Mouse (Mus musculus) T-cell, adult 2 months (primary cell): ENCODE results near the gene Kat8.
"Not testable (repeated sequence)": the region's sequence is repeated elsewhere in the genome, so short reads cannot be mapped to it uniquely, and the experiment has no call there.

ENCODE experiments used
- DNase-seq: peaks from one replicate; pipeline ENCODE4 v3.0.0; 2022; ENCODE audit warnings: low spot score

Gene Kat8

DNA sequence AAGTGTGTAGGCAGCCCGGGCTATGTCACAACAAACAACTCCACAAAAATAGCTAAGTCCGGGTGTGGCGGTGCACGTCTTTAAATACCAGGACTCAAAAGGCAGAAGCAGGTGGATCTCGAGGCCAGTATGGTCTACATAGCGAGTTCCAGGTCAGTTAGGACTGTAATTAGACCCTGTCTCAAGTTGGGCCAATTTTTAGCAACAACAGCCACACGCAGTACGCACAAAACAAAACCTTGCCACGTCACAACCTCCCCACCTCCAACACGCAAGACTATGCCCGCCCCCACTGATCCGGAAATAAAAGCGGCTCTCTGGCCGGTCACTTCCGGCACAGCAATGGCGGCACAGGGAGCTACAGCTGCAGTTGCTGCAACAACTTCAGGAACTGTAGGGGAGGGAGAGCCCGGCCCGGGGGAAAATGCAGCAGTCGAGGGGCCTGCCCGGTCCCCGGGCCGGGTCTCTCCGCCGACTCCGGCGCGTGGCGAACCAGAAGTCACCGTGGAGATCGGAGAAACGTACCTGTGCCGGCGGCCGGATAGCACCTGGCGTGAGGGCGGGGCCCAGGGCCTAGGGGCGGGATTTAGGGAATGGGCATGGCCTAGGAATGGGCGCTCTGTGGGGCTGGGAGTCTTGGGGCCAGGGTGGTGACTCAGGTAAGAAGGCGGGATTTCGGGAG lies at the start of gene Kat8:
Kat8 (plus strand) TSS at position 327 of the 682 bp plus-strand sequence.
- peak; percentile 87 for DNase-seq

DNA sequence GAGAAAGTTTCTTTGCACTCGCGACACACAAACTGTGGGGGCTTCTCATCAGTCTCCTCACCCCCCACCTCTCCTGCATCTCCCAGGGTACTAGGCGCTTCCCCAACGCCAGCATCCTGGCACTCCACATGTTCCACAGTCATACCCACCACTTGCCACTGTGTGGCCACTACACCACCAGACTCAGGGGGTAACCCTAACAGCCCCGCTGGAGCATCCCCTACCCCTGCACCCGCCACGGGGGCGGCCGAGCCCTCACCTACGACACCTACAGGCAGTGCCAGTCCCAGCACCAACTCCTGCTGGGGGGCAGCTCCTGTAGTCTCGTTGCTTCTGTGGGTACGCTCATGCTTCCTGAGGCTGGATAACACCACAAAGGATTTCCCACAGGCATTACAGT lies 45.9 kb upstream of the Kat8 start:
- no peak for DNase-seq

DNA sequence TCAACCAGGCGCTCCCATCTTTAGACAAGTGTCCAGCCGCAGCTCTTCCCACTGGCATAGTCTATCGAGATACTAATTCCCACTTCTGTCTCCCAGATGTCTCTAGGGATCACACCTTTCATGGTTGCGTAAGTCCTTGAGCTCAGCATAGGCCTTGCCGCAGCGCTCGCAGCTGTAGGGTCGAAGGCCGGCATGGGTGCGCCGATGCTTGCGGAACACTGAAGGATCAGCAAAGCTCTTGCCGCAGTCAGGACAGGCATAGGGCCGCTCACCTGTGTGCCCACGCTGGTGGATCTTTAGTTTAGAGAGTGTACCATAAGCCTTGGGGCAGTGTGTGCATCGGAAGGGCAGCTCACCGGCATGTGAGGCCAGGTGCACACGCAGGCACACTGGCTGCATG lies 44.7 kb upstream of the Kat8 start:
- no peak for DNase-seq

DNA sequence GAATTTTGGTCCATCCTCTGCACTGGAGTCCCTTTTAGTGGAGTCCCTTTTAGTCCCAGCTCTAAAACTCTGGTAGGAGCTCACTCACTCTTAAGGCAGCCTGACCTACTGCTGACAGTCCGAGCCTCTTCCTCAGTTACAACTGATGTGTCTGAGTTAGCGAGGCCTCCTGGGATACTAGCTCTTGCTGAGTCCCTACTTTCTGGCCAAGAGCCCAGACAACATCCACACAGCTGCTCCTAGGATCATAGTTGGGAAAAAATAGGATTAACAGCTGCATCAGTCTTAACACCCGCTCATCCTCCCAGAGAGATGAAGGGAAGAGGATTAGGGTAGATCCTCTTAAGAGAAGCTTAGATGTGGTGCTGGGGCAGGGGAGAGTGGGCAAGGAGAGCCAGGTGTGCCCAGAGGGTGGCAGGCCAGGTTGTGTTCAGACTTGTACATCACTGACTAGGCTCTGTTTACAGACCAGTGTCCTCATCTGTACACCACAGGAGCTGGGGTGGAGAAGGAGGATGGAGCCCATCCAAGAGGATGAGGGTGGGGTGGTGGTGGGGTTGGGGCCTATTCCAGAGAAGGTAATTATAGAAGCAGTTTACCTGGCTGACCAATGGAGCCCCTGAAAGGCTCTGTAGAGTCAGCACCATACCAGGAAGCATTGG lies 43.0 kb upstream of the Kat8 start:
- no peak for DNase-seq

DNA sequence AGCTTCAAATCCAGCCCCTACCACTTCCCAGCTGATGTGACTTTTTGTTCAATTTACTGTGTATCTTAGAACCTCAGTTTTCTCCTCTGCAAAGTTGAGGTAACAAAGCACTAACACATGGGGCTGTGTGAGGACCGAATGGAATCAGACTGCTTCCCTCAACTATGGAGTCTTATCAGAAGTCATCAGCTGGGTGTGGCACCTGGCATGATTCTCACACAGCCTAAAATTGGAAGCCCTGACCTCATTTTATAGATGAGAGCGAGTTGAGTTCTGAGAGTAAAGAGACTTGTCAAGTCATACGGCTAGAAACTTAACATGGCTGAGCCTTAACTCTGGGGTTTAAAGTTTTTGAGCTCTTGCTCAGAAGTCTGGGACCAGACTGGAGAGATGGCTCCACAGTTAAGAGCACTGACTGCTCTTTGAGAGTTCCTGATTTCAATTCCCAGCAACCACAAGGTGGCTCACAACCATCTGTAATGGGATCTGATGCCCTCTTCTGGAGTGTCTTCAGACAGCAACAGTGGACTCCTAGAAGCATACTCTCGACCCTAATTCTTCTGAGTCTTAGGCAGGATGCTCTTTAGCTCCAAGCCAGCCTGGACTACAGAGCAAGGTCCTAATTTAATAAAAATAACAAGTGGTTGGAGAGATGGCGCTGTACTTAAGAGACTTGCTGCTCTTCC lies 42.0 kb upstream of the Kat8 start:
- no peak for DNase-seq

DNA sequence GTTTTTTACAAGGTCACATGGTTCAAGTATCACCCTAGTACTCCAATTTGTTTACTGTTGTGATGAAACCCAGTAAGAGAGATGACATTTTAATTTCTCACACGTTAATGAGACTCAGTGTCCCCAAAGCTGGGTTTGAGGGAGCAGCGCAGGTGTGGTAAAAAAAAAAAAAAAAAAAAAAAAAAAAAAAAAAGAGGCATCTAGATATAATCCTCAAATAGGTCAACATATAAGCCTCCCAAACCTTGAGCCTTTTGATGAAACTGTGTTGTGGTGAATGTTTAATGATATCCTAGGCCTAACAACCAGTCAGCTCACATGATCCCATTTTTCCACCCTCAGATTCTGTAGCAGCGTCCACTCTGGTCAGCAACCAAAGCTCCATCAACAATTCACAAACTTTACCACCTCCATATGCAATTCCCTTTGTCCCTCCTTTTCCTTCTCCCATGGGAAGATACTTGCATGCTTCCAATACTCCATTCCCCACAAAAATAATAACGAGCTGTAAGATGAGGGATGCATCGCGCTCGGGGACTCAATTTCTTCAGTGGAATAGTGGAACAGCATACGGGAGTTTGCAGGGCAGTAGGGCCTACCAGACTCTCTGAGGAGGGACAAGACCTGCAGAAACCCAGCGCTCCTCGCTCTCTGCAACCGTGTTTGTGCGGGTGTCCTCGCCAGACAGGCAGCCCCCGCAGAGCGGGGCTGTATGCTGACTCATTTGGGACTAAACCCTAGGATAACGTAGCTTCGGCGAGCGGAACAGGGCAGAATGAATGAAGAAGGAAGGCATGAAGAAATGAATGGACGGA lies 37.3 kb upstream of the Kat8 start:
- no peak for DNase-seq

DNA sequence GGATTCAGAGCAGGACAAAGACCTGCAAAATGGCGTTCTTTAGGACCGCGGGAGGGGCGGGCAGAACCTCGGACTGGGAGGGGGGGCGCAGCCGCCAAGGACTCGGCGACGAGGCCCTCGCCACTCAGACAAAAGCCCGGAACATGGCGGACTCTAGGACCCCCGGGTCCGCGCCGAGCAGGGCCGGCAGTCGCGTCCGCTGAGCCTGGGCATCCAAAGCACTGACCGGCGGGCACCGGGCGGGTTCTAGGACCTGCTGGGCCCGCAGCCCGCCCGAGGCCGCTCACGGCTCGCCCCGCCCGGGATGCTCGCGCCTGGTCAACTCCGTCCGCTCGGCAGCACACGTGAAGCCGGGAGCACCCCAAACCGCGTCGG lies 36.7 kb upstream of the Kat8 start:
- peak; percentile 82 for DNase-seq

DNA sequence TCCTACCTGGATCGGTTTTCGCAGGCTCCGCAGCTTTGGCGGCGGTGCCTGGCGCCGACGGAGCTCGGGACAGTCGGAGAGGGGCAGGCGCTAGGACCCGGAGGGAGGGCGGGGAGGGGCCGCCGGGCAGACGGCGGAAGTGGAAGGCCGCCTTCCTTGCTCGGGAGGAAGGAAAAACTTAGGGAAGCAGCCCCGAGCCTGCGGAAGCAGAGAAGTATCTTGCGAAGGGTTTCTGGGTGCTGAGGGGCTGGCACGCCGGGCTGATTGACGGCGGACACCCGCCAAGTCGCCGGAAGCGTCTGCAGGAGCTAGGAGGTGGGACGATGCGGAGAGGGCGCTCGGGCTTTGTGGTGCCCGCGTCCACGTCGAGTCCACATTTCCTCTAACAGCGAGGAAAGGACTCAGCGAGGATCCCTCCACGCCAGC lies 36.3 kb upstream of the Kat8 start, which contains the start of gene Zfp646:
Zfp646 (plus strand) TSS at position 181 of the 426 bp plus-strand sequence.
- DNase-seq, result peak; percentile 68

DNA sequence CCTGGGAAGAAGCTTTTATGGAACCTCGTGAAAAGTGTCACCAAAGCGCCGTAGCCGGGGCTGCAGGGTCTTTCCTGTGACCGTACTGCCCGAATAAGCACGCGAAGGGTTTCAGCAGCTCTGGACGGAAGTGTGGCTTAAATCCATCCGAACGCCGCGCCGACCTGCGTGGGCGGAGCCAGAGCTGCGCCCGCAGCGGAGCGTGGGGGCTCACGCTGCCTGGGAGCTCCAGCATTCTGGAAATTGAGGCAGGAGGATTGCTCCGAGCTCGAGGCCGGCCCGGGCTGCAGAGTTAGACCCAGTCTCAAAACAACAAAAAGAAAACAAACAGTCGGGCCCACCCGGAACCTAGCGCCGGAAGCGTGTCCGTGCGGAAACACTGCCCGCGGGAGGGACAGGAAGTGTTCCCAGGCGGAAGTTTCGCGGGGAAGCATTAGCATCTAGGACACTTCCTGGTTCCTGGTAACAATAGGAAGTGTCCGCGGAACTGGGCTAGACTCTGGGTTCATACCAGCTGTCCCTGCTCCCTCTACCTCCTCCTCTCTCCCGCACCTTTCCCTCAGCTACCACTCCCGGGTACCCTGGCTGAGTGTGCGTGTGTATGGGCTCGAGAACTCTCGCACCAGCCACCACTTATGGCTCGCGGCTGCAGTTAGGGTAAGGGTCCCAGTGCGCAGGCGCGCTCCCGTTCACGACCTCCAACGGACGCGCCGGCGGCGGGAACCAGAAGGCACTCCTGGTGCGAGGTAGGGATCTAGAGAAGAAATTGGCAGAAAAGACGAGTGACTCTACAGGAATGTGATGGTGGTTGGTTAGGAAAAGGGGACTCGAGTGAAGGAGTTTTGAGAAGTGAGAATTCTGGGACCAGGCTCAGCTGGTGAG lies 35.6 kb upstream of the Kat8 start, which contains the start of gene Zfp668:
Zfp668 (minus strand) TSS at position 362 of the 882 bp plus-strand sequence.
- DNase-seq, result peak; percentile 89

DNA sequence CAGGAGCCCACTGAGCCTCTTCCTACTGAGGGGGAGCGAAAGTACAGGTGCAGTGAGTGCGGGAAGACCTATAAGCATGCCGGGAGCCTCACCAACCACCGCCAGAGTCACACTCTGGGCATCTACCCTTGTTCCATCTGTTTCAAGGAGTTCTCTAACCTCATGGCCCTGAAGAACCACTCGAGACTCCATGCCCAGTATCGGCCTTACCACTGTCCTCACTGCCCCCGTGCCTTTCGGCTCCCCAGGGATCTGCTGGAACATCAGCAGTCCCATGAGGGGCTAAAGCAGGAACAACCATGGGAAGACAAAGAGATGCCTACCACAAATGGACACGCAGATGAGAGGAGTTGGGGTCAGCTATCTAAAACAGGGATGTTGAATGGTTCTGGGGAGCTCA lies 33.0 kb upstream of the Kat8 start:
- DNase-seq, result no peak

DNA sequence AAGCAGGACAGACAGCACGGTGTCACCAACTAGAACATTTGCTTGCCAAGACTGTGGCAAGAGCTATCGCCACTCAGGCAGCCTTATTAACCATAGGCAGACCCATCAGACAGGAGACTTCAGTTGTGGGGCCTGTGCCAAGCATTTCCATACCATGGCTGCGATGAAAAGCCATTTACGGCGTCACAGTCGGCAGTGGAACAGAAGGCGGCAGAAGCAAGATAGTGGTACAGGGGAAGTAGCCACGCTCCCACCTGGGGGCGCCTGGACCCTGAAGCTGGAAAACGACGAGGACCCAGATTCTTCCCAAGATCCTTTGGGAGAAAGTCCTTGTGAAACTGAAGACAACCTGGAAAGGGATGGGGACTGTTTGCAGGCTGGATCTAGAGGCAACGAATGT lies 31.9 kb upstream of the Kat8 start:
- DNase-seq, result no peak

DNA sequence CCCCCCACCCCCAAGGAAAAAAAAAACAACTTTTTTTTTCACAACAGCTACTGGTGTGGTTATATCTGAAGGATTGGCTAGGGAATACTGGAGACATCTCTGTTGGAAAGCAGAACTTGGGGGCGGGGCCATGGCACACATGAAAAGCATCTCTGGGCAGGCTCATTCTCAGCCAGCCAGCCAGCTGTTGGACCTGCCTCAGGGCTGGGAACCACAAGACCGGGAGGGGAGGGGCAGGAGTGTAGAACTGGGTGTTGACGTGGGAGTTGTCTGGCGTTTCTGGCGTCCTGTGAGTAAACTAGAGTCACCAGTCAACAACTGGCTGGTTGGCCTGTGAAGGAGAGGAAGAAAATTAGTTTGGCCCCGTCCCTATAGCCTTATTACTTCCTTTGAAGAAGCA lies 26.4 kb upstream of the Kat8 start:
- DNase-seq, result no peak

DNA sequence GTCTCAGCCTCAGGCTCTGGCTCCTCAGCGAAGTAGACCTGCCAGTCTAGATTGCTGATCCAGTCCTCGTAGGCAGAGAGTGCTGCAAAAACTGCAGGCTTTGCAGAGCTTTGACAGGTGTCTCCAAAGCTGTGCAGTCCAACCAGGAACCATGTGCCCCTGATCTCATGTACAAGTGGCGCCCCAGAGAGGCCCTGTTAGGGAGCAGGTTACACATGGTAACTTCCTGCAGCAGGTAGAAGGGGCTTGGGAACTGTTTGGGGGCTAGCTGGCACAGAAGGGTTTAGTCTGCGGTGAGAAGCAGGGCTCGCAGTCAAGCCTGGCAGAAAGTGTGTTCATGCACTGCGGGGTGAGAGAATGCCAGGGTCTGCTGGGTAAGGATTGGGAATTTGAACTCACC lies 25.8 kb upstream of the Kat8 start:
- DNase-seq, result no peak

DNA sequence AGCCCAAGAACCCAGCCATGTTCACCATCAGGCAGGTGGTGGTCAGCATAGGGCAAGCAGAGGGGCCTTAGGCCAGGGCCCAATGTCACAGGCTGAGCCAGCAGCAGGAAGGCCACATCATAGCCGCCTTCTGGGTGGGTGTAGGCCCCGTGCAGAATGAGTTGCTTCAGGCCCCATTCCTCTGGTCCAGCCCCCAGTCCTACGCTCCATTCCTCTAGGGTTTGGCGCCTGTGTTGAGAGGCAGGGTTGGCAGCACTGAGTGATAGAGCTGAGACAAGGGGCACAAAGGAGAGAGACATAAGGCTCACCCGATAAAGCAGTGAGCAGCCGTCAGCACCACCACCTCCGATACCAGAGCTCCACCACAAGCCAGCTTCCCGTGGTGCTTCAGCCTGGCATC lies 25.1 kb upstream of the Kat8 start:
- no peak for DNase-seq

DNA sequence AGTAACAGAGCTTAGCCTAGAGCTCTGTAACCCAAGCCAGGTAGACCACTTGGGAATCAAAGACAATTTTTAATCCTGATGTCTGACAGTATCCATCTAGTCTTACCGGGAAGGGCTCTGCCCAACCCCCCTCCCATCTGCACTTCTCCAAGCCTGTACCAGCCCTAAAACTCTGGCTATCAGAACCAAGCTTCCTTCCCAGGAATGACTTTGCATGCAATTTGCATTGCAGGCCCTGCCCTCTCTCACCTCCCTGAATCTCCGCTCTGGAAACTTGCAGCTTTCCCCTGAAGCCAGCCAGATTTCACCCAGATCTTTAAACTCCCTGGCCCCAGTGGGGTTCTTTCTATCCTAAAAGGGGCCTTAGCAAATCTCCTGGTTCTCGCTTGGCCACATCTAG lies 24.5 kb upstream of the Kat8 start:
- DNase-seq, result no peak

DNA sequence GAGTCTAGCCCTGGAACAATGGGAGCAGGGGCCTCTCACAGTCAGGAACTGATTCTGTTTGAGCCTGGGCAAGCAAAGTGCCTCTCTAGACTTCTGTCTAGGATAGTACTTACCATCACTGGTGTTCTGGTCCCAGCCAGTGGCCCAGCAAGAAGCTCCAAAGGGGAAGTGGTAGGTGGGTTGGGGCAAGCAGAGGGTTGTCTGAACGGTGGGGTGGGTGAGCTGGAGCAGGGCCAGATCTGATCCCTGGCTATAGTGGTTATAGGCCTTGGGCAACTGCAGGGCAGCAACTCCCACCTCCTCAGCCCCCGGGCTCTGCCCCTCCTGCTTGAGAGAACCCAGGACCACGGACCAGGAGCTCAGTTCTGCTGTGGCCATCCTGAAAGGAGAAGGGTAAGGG lies 23.5 kb upstream of the Kat8 start:
- DNase-seq, result no peak

DNA sequence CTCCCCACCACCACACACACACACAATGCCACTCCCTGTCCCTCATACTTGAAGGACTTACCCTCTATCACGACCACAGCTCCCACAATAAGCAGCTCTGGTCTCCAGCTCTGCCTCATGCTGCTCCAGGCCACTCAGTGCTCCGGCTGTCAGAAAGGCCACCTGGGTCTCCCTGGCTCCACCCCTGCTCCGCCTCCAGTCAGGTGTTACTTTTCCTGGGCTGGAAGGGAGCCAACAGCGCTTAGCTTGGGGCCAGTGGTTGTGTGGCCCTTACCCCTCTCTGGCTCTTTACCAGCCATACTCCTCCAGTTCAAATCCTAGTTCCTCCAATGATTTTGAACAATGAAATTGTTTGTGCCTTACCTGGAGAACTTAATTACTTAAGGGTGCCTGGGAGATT lies 21.5 kb upstream of the Kat8 start, which contains the start of gene Prss53:
Prss53 (minus strand) TSS at position 173 of the 400 bp plus-strand sequence.
- no peak for DNase-seq

DNA sequence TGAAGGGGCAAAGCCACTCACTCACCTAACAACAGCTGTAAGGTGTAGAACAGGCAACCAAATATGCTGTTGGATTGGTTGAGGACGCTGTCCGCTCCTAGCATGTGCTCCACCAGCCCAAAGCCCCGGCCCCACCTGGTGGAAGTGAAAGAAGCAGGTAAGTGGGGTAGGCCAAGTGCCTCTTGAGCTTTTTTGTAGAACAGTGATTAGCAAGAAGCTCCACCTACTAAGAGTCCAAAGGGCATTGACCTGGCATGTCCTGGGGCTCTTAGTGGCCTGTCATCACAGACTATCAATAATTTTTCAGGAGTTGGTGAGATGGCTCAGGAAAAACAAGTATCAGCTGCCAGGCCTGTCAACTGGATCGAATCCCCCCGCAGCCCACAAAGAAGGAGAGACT lies 17.8 kb upstream of the Kat8 start:
- DNase-seq, result no peak

DNA sequence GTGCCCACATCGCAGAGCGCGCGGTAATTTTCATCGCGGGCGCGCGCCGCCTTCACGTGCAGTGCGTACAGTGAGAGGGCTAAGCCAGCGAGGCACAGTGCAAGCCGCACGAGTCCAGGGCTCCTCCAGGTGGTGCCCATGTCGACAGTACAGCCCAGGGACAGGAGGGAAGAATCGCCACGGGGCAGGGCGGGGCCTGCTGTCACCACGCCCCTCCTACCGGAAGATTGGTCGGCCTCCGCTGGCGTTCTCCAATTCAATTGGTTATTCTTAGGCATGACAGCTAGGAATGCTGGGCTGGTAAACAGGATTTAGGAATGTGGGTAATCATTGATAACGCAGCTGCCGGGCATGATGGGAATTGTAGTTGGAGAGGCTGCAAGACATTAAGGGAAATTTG lies 16.9 kb upstream of the Kat8 start, which contains the start of the genes Gm21974 and Vkorc1:
Gm21974 (minus strand) TSS at position 13 of the 400 bp plus-strand sequence.
Vkorc1 (minus strand) TSS at position 176 of the 400 bp plus-strand sequence.
- peak; percentile 87 for DNase-seq

DNA sequence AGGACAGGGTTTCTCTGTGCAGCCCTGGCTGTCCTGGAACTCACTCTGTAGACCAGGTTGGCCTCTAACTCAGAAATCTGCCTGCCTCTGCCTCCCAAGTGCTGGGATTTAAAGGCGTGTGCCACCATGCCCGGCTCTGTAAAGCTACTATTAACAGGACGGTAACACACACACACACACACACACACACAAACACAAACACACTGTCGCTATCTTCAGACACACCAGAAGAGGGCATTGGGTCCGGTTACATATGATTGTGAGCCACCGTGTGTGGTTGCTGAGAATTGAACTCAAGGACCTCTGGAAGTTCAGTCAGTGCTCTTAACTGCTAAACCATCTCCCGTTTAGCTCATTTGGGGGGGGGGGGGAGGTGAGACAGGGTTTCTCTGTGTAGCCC lies 16.4 kb upstream of the Kat8 start:
- not testable (repeated sequence) for DNase-seq

DNA sequence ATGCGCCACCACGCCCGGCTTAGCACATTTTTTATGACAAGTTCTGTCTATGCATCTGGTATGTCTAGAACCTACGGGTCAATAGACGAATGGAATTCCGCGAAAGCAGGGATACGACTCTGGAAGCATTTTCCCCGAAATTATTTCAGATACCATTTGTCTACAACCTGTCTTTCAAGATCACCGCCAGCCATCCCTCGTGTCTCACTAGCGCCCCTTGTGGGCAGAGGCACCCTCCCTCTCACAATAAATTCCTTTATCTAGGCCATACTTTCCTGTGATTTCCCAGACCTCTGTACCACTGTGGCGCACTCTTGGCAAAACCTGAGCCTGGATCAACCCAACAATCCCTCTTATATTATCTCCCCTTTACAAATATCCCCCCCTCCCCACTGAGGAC lies 15.9 kb upstream of the Kat8 start:
- peak; percentile 65 for DNase-seq
